Mouse (Mus musculus) kidney, embryonic 16.5 days (tissue): ENCODE results near the gene Ankrd40. TPM values are rescaled to one million over a fixed set of nuclear protein-coding genes. Genes with fewer than 3 reads are reported as not detected.

Experiments used
- ATAC-seq: fragments of 200-750 bp; cut with Nextera tagmentation; 2 replicates; pipeline ENCODE4 v1.8.0; 2017; ENCODE audit warnings: moderate TSS enrichment; ENCODE audit not compliant: low FRiP score, low TSS enrichment
- H3K27ac ChIP-seq: fragments of 300-500 bp; sonication (generic); 2 replicates; pipeline ENCODE4 v1.5.1; 2014; ENCODE audit warnings: low read length
- H3K27me3 ChIP-seq: fragments of 300-500 bp; sonication (generic); 2 replicates; pipeline ENCODE4 v1.6.1; 2014; ENCODE audit warnings: low read length, control low read depth, mixed read lengths; ENCODE audit not compliant: insufficient read depth
- H3K36me3 ChIP-seq: fragments of 300-500 bp; sonication (generic); 2 replicates; pipeline ENCODE4 v1.6.1; 2014; ENCODE audit warnings: low read length, control low read depth, mixed read lengths; ENCODE audit not compliant: insufficient read depth
- H3K4me1 ChIP-seq: fragments of 300-500 bp; sonication (generic); 2 replicates; pipeline ENCODE4 v1.6.1; 2014; ENCODE audit warnings: low read length, control low read depth, mixed read lengths; ENCODE audit not compliant: insufficient read depth
- H3K4me2 ChIP-seq: fragments of 300-500 bp; sonication (generic); replicated peaks from 2 replicates; pipeline ENCODE4 v1.6.1; 2014; ENCODE audit warnings: low read depth, low read length
- H3K4me3 ChIP-seq: fragments of 300-500 bp; sonication (generic); 2 replicates; pipeline ENCODE4 v1.5.1; 2014; ENCODE audit warnings: mild to moderate bottlenecking, low read length
- H3K9ac ChIP-seq: fragments of 300-500 bp; sonication (generic); replicated peaks from 2 replicates; pipeline ENCODE4 v1.6.1; 2014; ENCODE audit warnings: low read length
- H3K9me3 ChIP-seq: fragments of 300-500 bp; sonication (generic); 2 replicates; pipeline ENCODE4 v1.6.1; 2016; ENCODE audit warnings: low read length, control low read depth
- WGBS: fragments of 180-500 bp; shearing (Covaris S2); extraction: QIAGEN DNeasy Blood & Tissue Kit; methylation state at CpG from one replicate; pipeline ENCODE4 v1.1.7; 2014; 5-methylcytosine and 5-hydroxymethylcytosine counted together
- polyA plus RNA-seq: library from polyadenylated mRNA; unstranded; fragments of >200 nt; fragmentation: Nextera tagmentation; extraction: Ambion mirVana; gene quantifications from 2 replicates; pipeline ENCODE4 v1.2.1, GENCODE M21; 2015

The Ankrd40 gene
- polyA plus RNA-seq, 1 experiment from 2014 or later = 11.2 TPM

- Histone ChIP-seq H3K27ac (no peak overlapping the region), H3K36me3 (no peaks in the 10 kb centered on the region), H3K9me3 (no peaks in the 10 kb centered on the region), H3K27me3 (no peaks in the 10 kb centered on the region), H3K4me3 (no peak overlapping the region), H3K9ac (no peak overlapping the region), H3K4me1 (peaks cover 35% of the 10 kb centered on the region), H3K4me2 (no peak overlapping the region)
- WGBS = 77% methylated on average over 1 of the region's 1 CpGs
- no peak for ATAC-seq
Measured at GRCm38 (mm10) chr11:94312733-94313132, 15.1 kb upstream of the Ankrd40 start.

- H3K9ac ChIP-seq = no peak overlapping the region
- H3K4me2 ChIP-seq = no peak overlapping the region
- no peak overlapping the region for H3K4me3 ChIP-seq
- peaks cover 39% of the 10 kb centered on the region for H3K4me1 ChIP-seq
- peaks cover 2% of the 10 kb centered on the region; the same call in 1 of the 2 replicates for H3K36me3 ChIP-seq
- no peaks in the 10 kb centered on the region for H3K27me3 ChIP-seq
- no peaks in the 10 kb centered on the region for H3K9me3 ChIP-seq
- ATAC-seq = no peak
- WGBS = 66% methylated on average over 2 of the region's 2 CpGs
- H3K27ac ChIP-seq = no peak overlapping the region
Measured at GRCm38 (mm10) chr11:94314098-94314652, 13.6 kb upstream of the Ankrd40 start.

DNA sequence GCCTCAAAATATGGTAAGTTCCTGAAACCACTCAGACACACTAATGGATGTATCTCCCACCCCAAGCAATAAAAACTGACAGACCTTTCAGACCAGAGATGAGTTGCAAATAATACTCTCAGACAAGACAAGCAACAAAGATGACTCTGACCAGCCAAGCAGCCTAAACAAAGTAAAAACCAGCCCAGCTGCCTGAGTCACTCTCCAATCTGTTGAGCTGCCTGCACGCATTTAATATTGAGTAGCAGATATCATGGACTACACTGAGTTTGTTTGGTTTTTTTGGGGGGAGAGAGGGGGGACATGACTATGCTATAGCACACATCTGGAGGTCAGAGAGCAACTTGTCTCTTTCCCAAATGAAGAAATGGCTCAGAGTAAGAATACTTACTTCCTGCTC is 12.5 kb upstream of the Ankrd40 start:
- no peak overlapping the region for H3K4me2 ChIP-seq
- H3K4me3 ChIP-seq = no peak overlapping the region
- 54% methylated on average over 1 of the region's 1 CpGs for WGBS
- H3K9me3 ChIP-seq = no peaks in the 10 kb centered on the region
- no peak overlapping the region for H3K9ac ChIP-seq
- peaks cover 7% of the 10 kb centered on the region; the same call in 1 of the 2 replicates for H3K36me3 ChIP-seq
- H3K27me3 ChIP-seq = no peaks in the 10 kb centered on the region
- no peak overlapping the region for H3K27ac ChIP-seq
- peaks cover 50% of the 10 kb centered on the region for H3K4me1 ChIP-seq
- ATAC-seq = no peak

GRCm38 (mm10) chr11:94316528-94316927 is 11.3 kb upstream of the Ankrd40 start:
- 65% methylated on average over 2 of the region's 2 CpGs for WGBS
- Histone ChIP-seq H3K9ac (no peak overlapping the region), H3K4me3 (no peak overlapping the region), H3K27ac (no peak overlapping the region), H3K36me3 (peaks cover 7% of the 10 kb centered on the region; the same call in 1 of the 2 replicates), H3K4me2 (no peak overlapping the region), H3K4me1 (peaks cover 51% of the 10 kb centered on the region), H3K27me3 (no peaks in the 10 kb centered on the region), H3K9me3 (no peaks in the 10 kb centered on the region)
- no peak for ATAC-seq

DNA sequence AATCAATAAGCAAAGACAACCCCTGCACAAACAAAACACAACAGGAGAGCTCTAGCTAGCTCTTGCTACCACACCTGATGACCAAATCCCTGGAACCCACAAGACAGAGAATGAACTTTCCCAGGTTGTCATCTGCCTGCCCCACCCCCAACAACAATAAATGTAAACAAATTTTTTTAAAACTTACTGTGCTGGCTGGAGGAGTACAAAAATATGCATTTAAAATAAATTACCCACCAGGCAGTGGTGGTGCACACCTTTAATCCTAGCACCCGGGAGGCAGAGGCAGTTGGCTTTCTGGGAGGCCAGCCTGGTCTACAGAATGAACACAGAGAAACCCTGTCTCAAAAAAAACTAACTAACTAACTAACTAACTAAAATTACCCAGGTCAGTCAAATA is 10.8 kb upstream of the Ankrd40 start:
- WGBS = 83% methylated on average over 1 of the region's 1 CpGs
- H3K9me3 ChIP-seq = no peaks in the 10 kb centered on the region
- peaks cover 7% of the 10 kb centered on the region; the same call in 1 of the 2 replicates for H3K36me3 ChIP-seq
- H3K9ac ChIP-seq = no peak overlapping the region
- no peaks in the 10 kb centered on the region for H3K27me3 ChIP-seq
- H3K4me2 ChIP-seq = no peak overlapping the region
- no peak for ATAC-seq
- peaks cover 51% of the 10 kb centered on the region for H3K4me1 ChIP-seq
- H3K4me3 ChIP-seq = no peak overlapping the region
- H3K27ac ChIP-seq = no peak overlapping the region

GRCm38 (mm10) chr11:94317515-94317914 is 10.3 kb upstream of the Ankrd40 start:
- no peaks in the 10 kb centered on the region for H3K9me3 ChIP-seq
- no peak overlapping the region for H3K4me3 ChIP-seq
- no peaks in the 10 kb centered on the region for H3K27me3 ChIP-seq
- WGBS = 40% methylated on average over 4 of the region's 4 CpGs
- peaks cover 54% of the 10 kb centered on the region for H3K4me1 ChIP-seq
- no peak overlapping the region for H3K4me2 ChIP-seq
- no peak overlapping the region for H3K27ac ChIP-seq
- no peak overlapping the region for H3K9ac ChIP-seq
- H3K36me3 ChIP-seq = peaks cover 7% of the 10 kb centered on the region; the same call in 1 of the 2 replicates
- no peak for ATAC-seq

- H3K27ac ChIP-seq = no peak overlapping the region
- H3K4me1 ChIP-seq = peaks cover 54% of the 10 kb centered on the region
- no peaks in the 10 kb centered on the region for H3K9me3 ChIP-seq
- H3K4me3 ChIP-seq = no peak overlapping the region
- no peaks in the 10 kb centered on the region for H3K27me3 ChIP-seq
- ATAC-seq = no peak
- H3K36me3 ChIP-seq = peaks cover 7% of the 10 kb centered on the region; the same call in 1 of the 2 replicates
- no peak overlapping the region for H3K4me2 ChIP-seq
- 86% methylated on average over 5 of the region's 5 CpGs for WGBS
- H3K9ac ChIP-seq = no peak overlapping the region
Measured at GRCm38 (mm10) chr11:94318056-94318455, 9.7 kb upstream of the Ankrd40 start.

DNA sequence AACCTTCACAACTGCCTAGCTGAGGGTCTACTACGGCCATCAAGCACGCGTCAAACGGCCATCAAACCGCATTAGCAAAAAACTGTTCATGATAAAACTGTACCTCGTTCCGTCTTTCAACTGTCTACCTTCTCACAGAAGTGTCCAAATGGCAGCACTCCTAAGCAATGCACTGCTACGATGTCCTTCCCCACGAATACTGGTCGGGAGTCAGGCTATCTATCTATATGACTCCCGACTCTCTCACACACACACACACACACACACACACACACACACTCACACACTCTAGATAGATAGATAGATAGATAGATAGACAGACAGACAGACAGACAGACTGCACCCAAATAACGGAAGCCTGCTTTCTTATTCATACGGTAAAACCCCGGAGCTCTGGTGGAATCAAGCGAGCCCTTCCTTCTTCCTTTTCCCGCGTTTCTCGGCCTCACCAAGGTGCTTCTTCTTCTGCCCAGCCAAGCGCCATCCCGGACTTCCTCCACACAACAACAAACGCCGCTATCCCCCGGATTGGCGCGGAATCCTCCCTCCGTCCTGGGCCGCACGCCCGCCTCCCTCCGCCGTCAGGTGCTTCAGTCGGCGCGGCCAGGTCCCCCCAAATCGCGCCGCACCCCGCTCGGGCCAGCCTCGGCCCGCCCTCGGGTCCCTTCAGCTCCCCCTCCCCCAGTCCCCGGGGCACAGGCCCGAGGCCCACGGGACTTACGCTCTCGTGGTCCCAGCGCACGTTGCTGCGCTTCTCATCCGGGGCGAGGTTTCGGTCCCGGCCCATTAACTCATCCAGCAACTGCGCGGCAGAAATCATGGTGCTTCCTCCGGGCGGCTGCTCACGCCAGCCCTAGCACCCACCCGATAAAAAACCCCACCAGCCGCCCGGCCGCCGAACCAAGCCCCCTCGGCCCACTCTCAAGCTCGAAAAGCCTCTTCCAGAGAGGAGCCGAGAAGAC is 6.6 kb upstream of the Ankrd40 start:
- Histone ChIP-seq H3K36me3 (peaks cover 7% of the 10 kb centered on the region; the same call in 1 of the 2 replicates), H3K9ac (peak overlapping the region; percentile 99), H3K4me1 (peaks cover 34% of the 10 kb centered on the region), H3K4me2 (peak overlapping the region; percentile 84), H3K9me3 (no peaks in the 10 kb centered on the region), H3K27ac (peak overlapping the region; percentile 98), H3K27me3 (no peaks in the 10 kb centered on the region), H3K4me3 (peak overlapping the region; percentile 98)
- WGBS = under 1% methylated on average over 66 of the region's 67 CpGs
- peak; percentile 70 for ATAC-seq

DNA sequence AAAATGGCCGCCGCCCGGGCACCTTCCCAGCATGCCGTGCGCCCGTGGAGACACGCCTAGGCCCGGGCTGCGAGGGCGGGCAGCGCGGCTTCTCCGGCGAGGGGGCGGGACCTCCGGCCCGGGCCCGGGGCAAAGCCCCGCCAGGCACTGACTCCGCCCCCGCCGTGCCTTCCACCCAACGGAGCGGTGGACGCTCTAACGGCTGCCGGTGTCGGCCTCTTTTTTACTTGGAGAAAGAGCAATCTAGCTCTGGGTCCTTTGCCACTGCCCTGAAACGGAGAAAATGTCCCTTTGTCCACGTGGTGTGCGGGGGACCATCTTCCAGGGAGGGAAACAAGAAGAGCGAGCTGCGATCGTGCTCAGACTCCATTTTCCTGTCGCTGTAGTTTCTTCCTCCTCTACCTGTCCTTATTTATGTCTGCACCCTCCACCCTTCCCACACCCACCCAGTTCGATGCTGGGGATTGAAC is 5.8 kb upstream of the Ankrd40 start, which contains the start of gene Luc7l3:
TSS of gene Luc7l3 (minus strand) at position 58 of the 470 bp plus-strand sequence.
- Histone ChIP-seq H3K4me1 (peaks cover 33% of the 10 kb centered on the region; the same call in 1 of the 2 replicates), H3K27me3 (no peaks in the 10 kb centered on the region), H3K9ac (peak within 1 kb of the TSS; percentile 99), H3K36me3 (peaks cover 7% of the 10 kb centered on the region; the same call in 1 of the 2 replicates), H3K27ac (peak within 1 kb of the TSS; percentile 98), H3K9me3 (no peaks in the 10 kb centered on the region), H3K4me3 (peak within 1 kb of the TSS; percentile 98), H3K4me2 (peak within 1 kb of the TSS; percentile 84)
- peak; percentile 95 for ATAC-seq
- under 1% methylated on average over 33 of the region's 36 CpGs for WGBS
